Mouse (Mus musculus) liver, embryonic 15.5 days (tissue): ENCODE results near the gene Etl4. TPM values are rescaled to one million over a fixed set of nuclear protein-coding genes. Genes with fewer than 3 reads are reported as not detected.

Experiments
- ATAC-seq: fragments of 200-750 bp; cut with Nextera tagmentation; 2 replicates; pipeline ENCODE4 v1.8.0; 2017; ENCODE audit warnings: moderate number of reproducible peaks, mild to moderate bottlenecking, moderate library complexity; ENCODE audit not compliant: insufficient read depth
- H3K27ac ChIP-seq: fragments of 300-500 bp; sonication (generic); replicated peaks from 2 replicates; pipeline ENCODE4 v1.5.1; 2015; ENCODE audit warnings: mild to moderate bottlenecking, inconsistent platforms
- H3K27me3 ChIP-seq: fragments of 300-500 bp; sonication (generic); 2 replicates; pipeline ENCODE4 v1.6.1; 2015; ENCODE audit warnings: mild to moderate bottlenecking, inconsistent platforms
- H3K36me3 ChIP-seq: fragments of 300-500 bp; sonication (generic); replicated peaks from 2 replicates; pipeline ENCODE4 v1.6.1; 2015; ENCODE audit warnings: moderate library complexity, mild to moderate bottlenecking, inconsistent platforms
- H3K4me1 ChIP-seq: fragments of 300-500 bp; sonication (generic); replicated peaks from 2 replicates; pipeline ENCODE4 v1.6.1; 2015; ENCODE audit warnings: inconsistent platforms
- H3K4me2 ChIP-seq: fragments of 300-500 bp; sonication (generic); 2 replicates; pipeline ENCODE4 v1.6.1; 2015; ENCODE audit warnings: moderate library complexity, mild to moderate bottlenecking, inconsistent platforms
- H3K4me3 ChIP-seq: fragments of 300-500 bp; sonication (generic); replicated peaks from 2 replicates; pipeline ENCODE4 v1.5.1; 2015; ENCODE audit warnings: mild to moderate bottlenecking, inconsistent platforms
- H3K9ac ChIP-seq: fragments of 300-500 bp; sonication (generic); 2 replicates; pipeline ENCODE4 v1.6.1; 2015; ENCODE audit warnings: moderate library complexity, mild to moderate bottlenecking, inconsistent platforms
- H3K9me3 ChIP-seq: fragments of 300-500 bp; sonication (generic); replicated peaks from 2 replicates; pipeline ENCODE4 v1.6.1; 2016; ENCODE audit warnings: inconsistent platforms
- WGBS: fragments of 180-500 bp; shearing (Covaris S2); methylation state at CpG from one replicate; pipeline ENCODE4 v1.1.7; 2015; ENCODE audit warnings: mixed read lengths; ENCODE audit not compliant: insufficient replicate concordance; 5-methylcytosine and 5-hydroxymethylcytosine counted together
- polyA plus RNA-seq: library from polyadenylated mRNA; unstranded; fragments of >200 nt; fragmentation: Nextera tagmentation; extraction: Ambion mirVana; gene quantifications from 2 replicates; pipeline ENCODE4 v1.2.1, GENCODE M21; 2015

Etl4 gene
- polyA plus RNA-seq, 1 experiment from 2014 or later: 2.5 TPM

DNA sequence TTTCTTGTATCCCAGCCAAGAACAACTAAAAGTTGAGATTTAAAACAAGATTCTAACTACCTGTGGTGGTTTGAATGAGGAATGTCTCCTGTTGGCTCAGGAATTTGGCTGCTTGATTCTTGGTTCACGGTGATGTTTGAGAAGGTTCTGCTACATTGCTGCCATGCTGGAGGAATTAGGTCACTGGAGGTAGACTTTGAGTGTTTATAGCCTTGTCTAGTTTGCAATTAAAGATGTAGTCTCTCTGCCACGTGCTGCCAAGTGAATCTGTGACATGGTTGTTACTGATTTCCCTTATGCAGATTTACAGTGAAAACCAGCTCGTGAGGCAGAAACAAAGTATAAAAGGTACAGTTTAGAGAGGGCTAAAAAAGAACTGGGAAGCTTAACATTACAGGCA is 491.0 kb downstream of the Etl4 start:
- WGBS: 53% methylated on average over 3 of the region's 3 CpGs
- no peak for ATAC-seq
- Histone ChIP-seq H3K4me1 (no peaks in the 10 kb centered on the region), H3K4me3 (no peak overlapping the region), H3K9me3 (no peaks in the 10 kb centered on the region), H3K27me3 (no peaks in the 10 kb centered on the region), H3K9ac (no peak overlapping the region), H3K27ac (no peak overlapping the region), H3K36me3 (no peaks in the 10 kb centered on the region), H3K4me2 (no peak overlapping the region)

GRCm38 (mm10) chr2:20404395-20404794 is 494.8 kb downstream of the Etl4 start:
- ATAC-seq: no peak
- Histone ChIP-seq H3K36me3 (no peaks in the 10 kb centered on the region), H3K27ac (no peak overlapping the region), H3K9me3 (no peaks in the 10 kb centered on the region), H3K4me3 (no peak overlapping the region), H3K4me1 (no peaks in the 10 kb centered on the region), H3K27me3 (no peaks in the 10 kb centered on the region), H3K9ac (no peak overlapping the region), H3K4me2 (no peak overlapping the region)
- WGBS: 50% methylated on average over 1 of the region's 1 CpGs

GRCm38 (mm10) chr2:20407101-20407500 is 497.5 kb downstream of the Etl4 start:
- no peaks in the 10 kb centered on the region for H3K9me3 ChIP-seq
- no peaks in the 10 kb centered on the region for H3K27me3 ChIP-seq
- H3K4me2 ChIP-seq: no peak overlapping the region
- H3K36me3 ChIP-seq: no peaks in the 10 kb centered on the region
- no peak overlapping the region for H3K4me3 ChIP-seq
- ATAC-seq: no peak
- 64% methylated on average over 5 of the region's 5 CpGs for WGBS
- H3K9ac ChIP-seq: no peak overlapping the region
- no peaks in the 10 kb centered on the region for H3K4me1 ChIP-seq
- H3K27ac ChIP-seq: no peak overlapping the region

- ATAC-seq: no peak
- WGBS: 57% methylated on average over 4 of the region's 4 CpGs
- H3K4me3 ChIP-seq: no peak overlapping the region
- H3K9me3 ChIP-seq: no peaks in the 10 kb centered on the region
- no peaks in the 10 kb centered on the region for H3K27me3 ChIP-seq
- no peak overlapping the region for H3K4me2 ChIP-seq
- H3K9ac ChIP-seq: no peak overlapping the region
- no peaks in the 10 kb centered on the region for H3K4me1 ChIP-seq
- no peaks in the 10 kb centered on the region for H3K36me3 ChIP-seq
- no peak overlapping the region for H3K27ac ChIP-seq
Measured at GRCm38 (mm10) chr2:20414856-20415255, 505.3 kb downstream of the Etl4 start.

DNA sequence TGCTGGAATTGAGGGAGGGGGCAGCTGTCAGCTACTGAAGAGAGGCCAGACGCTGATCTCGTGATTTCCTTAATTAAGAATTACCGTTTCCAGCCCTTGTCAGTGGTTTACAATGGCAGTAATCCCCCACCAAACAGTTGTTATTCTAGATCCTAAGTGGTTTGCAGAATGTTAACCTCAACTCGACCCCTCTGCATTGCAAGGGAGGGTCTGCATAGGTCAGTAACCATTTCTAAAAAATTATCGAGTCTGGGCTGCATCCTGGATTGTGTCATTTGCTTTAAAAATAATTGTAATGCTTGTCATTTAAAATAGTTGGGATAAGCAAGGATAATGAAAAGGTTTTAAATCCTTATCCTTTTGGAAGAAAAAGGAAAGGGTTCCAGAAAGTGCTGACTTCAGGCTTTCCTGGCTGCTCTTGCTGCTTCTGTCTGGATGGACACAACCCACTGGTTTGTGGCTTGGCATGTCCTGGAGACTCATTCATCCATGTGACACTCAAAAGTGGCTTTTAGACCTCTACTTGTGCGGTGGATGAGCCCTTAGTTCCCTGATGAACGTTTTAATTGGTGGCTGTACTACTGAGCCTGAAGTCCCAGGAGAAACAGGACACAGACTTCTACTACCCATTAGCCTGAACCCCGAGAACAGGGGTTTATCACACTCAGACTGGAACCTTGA is 507.5 kb downstream of the Etl4 start:
- no peaks in the 10 kb centered on the region for H3K9me3 ChIP-seq
- ATAC-seq: no peak
- 37% methylated on average over 8 of the region's 8 CpGs for WGBS
- no peak overlapping the region for H3K4me3 ChIP-seq
- H3K4me2 ChIP-seq: no peak overlapping the region
- H3K27me3 ChIP-seq: no peaks in the 10 kb centered on the region
- H3K4me1 ChIP-seq: no peaks in the 10 kb centered on the region
- no peak overlapping the region for H3K27ac ChIP-seq
- H3K36me3 ChIP-seq: no peaks in the 10 kb centered on the region
- no peak overlapping the region for H3K9ac ChIP-seq

GRCm38 (mm10) chr2:20417998-20418397 is 508.4 kb downstream of the Etl4 start:
- no peaks in the 10 kb centered on the region for H3K9me3 ChIP-seq
- H3K27me3 ChIP-seq: no peaks in the 10 kb centered on the region
- no peak overlapping the region for H3K4me3 ChIP-seq
- H3K4me2 ChIP-seq: no peak overlapping the region
- H3K36me3 ChIP-seq: no peaks in the 10 kb centered on the region
- WGBS: 63% methylated on average over 6 of the region's 6 CpGs
- no peak overlapping the region for H3K9ac ChIP-seq
- no peaks in the 10 kb centered on the region for H3K4me1 ChIP-seq
- no peak for ATAC-seq
- no peak overlapping the region for H3K27ac ChIP-seq

GRCm38 (mm10) chr2:20419975-20420374 is 510.4 kb downstream of the Etl4 start:
- ATAC-seq: no peak
- no peaks in the 10 kb centered on the region for H3K36me3 ChIP-seq
- H3K4me2 ChIP-seq: no peak overlapping the region
- 51% methylated on average over 6 of the region's 6 CpGs for WGBS
- no peak overlapping the region for H3K4me3 ChIP-seq
- H3K9ac ChIP-seq: no peak overlapping the region
- no peak overlapping the region for H3K27ac ChIP-seq
- H3K4me1 ChIP-seq: no peaks in the 10 kb centered on the region
- H3K9me3 ChIP-seq: no peaks in the 10 kb centered on the region
- no peaks in the 10 kb centered on the region for H3K27me3 ChIP-seq

DNA sequence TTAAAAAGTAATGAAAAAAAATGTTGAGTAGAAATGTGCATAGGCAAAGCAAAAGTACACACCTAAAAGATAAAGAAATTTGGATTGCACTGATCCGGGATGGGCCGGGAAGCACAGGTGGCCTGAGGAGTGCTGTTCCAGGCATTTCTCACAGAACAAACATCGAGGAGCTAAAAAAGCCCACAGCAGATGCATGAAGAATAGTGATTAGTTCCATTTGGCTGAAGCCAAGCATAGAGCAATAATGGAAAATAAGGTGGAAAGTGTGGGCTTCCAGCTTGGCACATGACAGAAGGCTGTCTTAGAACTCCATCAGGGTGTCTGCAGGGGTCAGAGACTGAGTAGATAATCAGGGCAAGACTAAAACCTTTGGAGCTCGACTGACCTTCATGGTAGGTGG is 512.7 kb downstream of the Etl4 start:
- Histone ChIP-seq H3K4me2 (no peak overlapping the region), H3K9me3 (no peaks in the 10 kb centered on the region), H3K4me1 (no peaks in the 10 kb centered on the region), H3K9ac (no peak overlapping the region), H3K27me3 (no peaks in the 10 kb centered on the region), H3K4me3 (no peak overlapping the region), H3K27ac (no peak overlapping the region), H3K36me3 (no peaks in the 10 kb centered on the region)
- ATAC-seq: no peak
- 63% methylated on average over 4 of the region's 4 CpGs for WGBS

GRCm38 (mm10) chr2:20433656-20434055 is 524.1 kb downstream of the Etl4 start:
- Histone ChIP-seq H3K27ac (no peak overlapping the region), H3K36me3 (no peaks in the 10 kb centered on the region), H3K9ac (no peak overlapping the region), H3K4me3 (no peak overlapping the region), H3K9me3 (no peaks in the 10 kb centered on the region), H3K27me3 (no peaks in the 10 kb centered on the region), H3K4me2 (no peak overlapping the region), H3K4me1 (no peaks in the 10 kb centered on the region)
- 58% methylated on average over 2 of the region's 2 CpGs for WGBS
- ATAC-seq: no peak

DNA sequence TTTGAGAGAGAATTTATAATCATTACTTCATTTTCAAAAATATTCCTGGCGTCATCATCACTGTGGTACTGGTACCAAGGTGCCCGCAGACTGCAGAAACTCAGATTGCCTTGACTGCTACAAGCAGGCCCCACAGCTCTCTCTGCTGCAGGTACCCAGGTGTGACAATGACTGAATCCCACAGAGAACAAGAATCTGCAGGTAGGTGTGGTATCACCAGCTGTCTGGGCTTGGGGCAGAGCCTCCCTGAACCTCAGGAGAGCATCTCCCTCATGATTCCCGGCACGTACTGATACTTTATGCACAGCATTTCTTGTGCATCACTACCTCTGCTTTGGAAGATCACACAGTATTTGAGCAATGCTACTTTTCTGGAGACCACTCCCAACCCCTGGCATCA is 526.0 kb downstream of the Etl4 start:
- Histone ChIP-seq H3K27me3 (no peaks in the 10 kb centered on the region), H3K4me3 (no peak overlapping the region), H3K36me3 (no peaks in the 10 kb centered on the region), H3K9ac (no peak overlapping the region), H3K27ac (no peak overlapping the region), H3K4me1 (no peaks in the 10 kb centered on the region), H3K4me2 (no peak overlapping the region), H3K9me3 (no peaks in the 10 kb centered on the region)
- no peak for ATAC-seq
- 67% methylated on average over 4 of the region's 4 CpGs for WGBS

- H3K4me1 ChIP-seq: no peaks in the 10 kb centered on the region
- H3K9ac ChIP-seq: no peak overlapping the region
- WGBS: 56% methylated on average over 2 of the region's 2 CpGs
- no peak for ATAC-seq
- H3K27me3 ChIP-seq: no peaks in the 10 kb centered on the region
- H3K27ac ChIP-seq: no peak overlapping the region
- no peak overlapping the region for H3K4me3 ChIP-seq
- no peak overlapping the region for H3K4me2 ChIP-seq
- no peaks in the 10 kb centered on the region for H3K36me3 ChIP-seq
- no peaks in the 10 kb centered on the region for H3K9me3 ChIP-seq
Measured at GRCm38 (mm10) chr2:20442731-20443130, 533.2 kb downstream of the Etl4 start.
